Mouse (Mus musculus) C2C12 (cell line): Measurements from ENCODE around the gene Tmem243. TPM values are rescaled to one million over a fixed set of nuclear protein-coding genes. Genes with fewer than 3 reads are reported as not detected.

Experiments
- H3K27me3 ChIP-seq: one replicate; pipeline ENCODE4 v1.6.1; 2011; ENCODE audit not compliant: control insufficient read depth, insufficient read depth, insufficient read length
- H3K36me3 ChIP-seq: one replicate; pipeline ENCODE4 v1.6.1; 2011; ENCODE audit not compliant: control insufficient read depth, insufficient read depth
- H3K4me3 ChIP-seq: one replicate; pipeline ENCODE4 v1.5.1; 2011; ENCODE audit warnings: mild to moderate bottlenecking, control low read depth; ENCODE audit not compliant: poor library complexity, insufficient read depth, severe bottlenecking
- H3K79me2 ChIP-seq: one replicate; pipeline ENCODE4 v1.6.1; 2011; ENCODE audit not compliant: control insufficient read depth, insufficient read depth
- H3K79me3 ChIP-seq: one replicate; pipeline ENCODE4 v1.6.1; 2011; ENCODE audit warnings: low read depth, control low read depth
- H3ac ChIP-seq: one replicate; pipeline ENCODE3; 2011; ENCODE audit warnings: low read depth; ENCODE audit not compliant: control insufficient read depth, insufficient read length
- MAX ChIP-seq: IDR thresholded peaks from one replicate; pipeline ENCODE4 v1.6.1; 2011; ENCODE audit warnings: mild to moderate bottlenecking, control low read depth
- MYOD1 ChIP-seq: IDR thresholded peaks from one replicate; pipeline ENCODE4 v1.6.1; 2011; ENCODE audit warnings: low read depth; ENCODE audit not compliant: control insufficient read depth, insufficient read length
- MYOG ChIP-seq: IDR thresholded peaks from one replicate; pipeline ENCODE4 v1.6.1; 2011; ENCODE audit not compliant: control insufficient read depth, insufficient read length; ENCODE audit errors: extremely low read depth
- polyA plus RNA-seq: library from polyadenylated mRNA; unstranded; fragments of >200 nt; fragmentation: generic; extraction: Trizol; gene quantifications from one replicate; pipeline ENCODE4 v1.2.1, GENCODE M21; 2012; ENCODE audit warnings: missing spikeins

The Tmem243 gene
- polyA plus RNA-seq, 1 experiment, result 5.5 TPM

DNA sequence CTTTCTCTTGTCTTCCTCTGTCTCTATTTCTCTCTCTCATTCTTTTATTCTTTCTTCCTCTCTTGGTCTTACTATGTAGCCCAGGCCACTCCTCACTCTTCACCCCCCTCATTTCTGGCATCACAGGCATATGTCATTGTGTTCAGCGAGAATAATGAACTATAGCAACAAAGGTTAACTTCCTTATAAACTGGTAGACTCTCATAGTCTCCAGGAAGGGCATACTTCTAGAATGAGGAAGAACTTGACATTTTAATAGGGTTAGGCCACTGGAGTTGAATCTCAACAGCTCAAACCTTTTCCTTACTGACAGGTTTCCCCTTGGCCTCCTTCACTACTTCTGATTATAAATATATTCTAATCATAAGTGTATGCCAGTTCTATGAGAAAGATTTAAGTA is 86.0 kb downstream of the Tmem243 start:
- Histone ChIP-seq H3K27me3 (no peaks in the 10 kb centered on the region), H3K79me2 (no peaks in the 10 kb centered on the region), H3ac (no peak overlapping the region), H3K36me3 (no peaks in the 10 kb centered on the region), H3K79me3 (no peaks in the 10 kb centered on the region), H3K4me3 (no peak overlapping the region)
- TF ChIP-seq MAX (no peak), MYOD1 (no peak), MYOG (no peak)

Other genes with a start within 250 kb of the Tmem243 start
- gene Abcb4, start 207.0 kb upstream of the Tmem243 start, polyA plus RNA-seq, result 0.06 TPM
- 6.6 TPM for gene Crot, start 103.3 kb upstream of the Tmem243 start, polyA plus RNA-seq
- gene Dmtf1, start 61.1 kb downstream of the Tmem243 start, polyA plus RNA-seq, result 6.4 TPM
- gene 9330182L06Rik, start 165.4 kb downstream of the Tmem243 start, polyA plus RNA-seq, result not detected